Mouse (Mus musculus) intestine, postnatal 0 days (tissue): ENCODE data around the gene Rcn2. TPM values are rescaled to one million over a fixed set of nuclear protein-coding genes. Genes with fewer than 3 reads are reported as not detected.

Experiments used
- ATAC-seq: fragments of 200-750 bp; cut with Nextera tagmentation; 2 replicates; pipeline ENCODE4 v1.8.0; 2017; ENCODE audit warnings: mild to moderate bottlenecking, moderate TSS enrichment, moderate library complexity
- H3K27ac ChIP-seq: fragments of 300-500 bp; sonication (generic); 2 replicates; pipeline ENCODE4 v1.5.1; 2014; ENCODE audit warnings: mild to moderate bottlenecking, low read depth, low read length, moderate library complexity
- H3K27me3 ChIP-seq: fragments of 300-500 bp; sonication (generic); replicated peaks from 2 replicates; pipeline ENCODE4 v1.6.1; 2014; ENCODE audit warnings: low read length, mixed read lengths; ENCODE audit not compliant: control insufficient read depth, insufficient read depth
- H3K36me3 ChIP-seq: fragments of 300-500 bp; sonication (generic); 2 replicates; pipeline ENCODE4 v1.6.1; 2014; ENCODE audit warnings: mild to moderate bottlenecking, moderate library complexity; ENCODE audit not compliant: control insufficient read depth, insufficient read depth
- H3K4me1 ChIP-seq: fragments of 300-500 bp; sonication (generic); replicated peaks from 2 replicates; pipeline ENCODE4 v1.6.1; 2014; ENCODE audit warnings: antibody characterized with exemption, low read length, mixed read lengths; ENCODE audit not compliant: control insufficient read depth, insufficient read depth
- H3K4me2 ChIP-seq: fragments of 300-500 bp; sonication (generic); replicated peaks from 2 replicates; pipeline ENCODE4 v1.6.1; 2014; ENCODE audit warnings: low read depth, mild to moderate bottlenecking, moderate library complexity
- H3K4me3 ChIP-seq: fragments of 300-500 bp; sonication (generic); 2 replicates; pipeline ENCODE4 v1.5.1; 2014; ENCODE audit warnings: low read depth, low read length
- H3K9ac ChIP-seq: fragments of 300-500 bp; sonication (generic); 2 replicates; pipeline ENCODE4 v1.6.1; 2014; ENCODE audit warnings: mild to moderate bottlenecking, low read depth, low read length
- H3K9me3 ChIP-seq: fragments of 300-500 bp; sonication (generic); 2 replicates; pipeline ENCODE4 v1.6.1; 2016; ENCODE audit warnings: mixed run types; ENCODE audit not compliant: control insufficient read depth
- CTCF ChIP-seq: sonication (generic); IDR thresholded peaks from 2 replicates; pipeline ENCODE4 v1.5.1; 2016; ENCODE audit warnings: low read depth, mild to moderate bottlenecking, control low read depth, antibody characterized with exemption, moderate library complexity
- WGBS: fragments of 180-500 bp; shearing (Covaris S2); extraction: QIAGEN DNeasy Blood & Tissue Kit; methylation state at CpG from one replicate; pipeline ENCODE4 v1.1.7; 2014; 5-methylcytosine and 5-hydroxymethylcytosine counted together
- polyA plus RNA-seq: library from polyadenylated mRNA; unstranded; fragments of >200 nt; fragmentation: Nextera tagmentation; extraction: Ambion mirVana; gene quantifications from 2 replicates; pipeline ENCODE4 v1.2.1, GENCODE M21; 2015

The Rcn2 gene
- polyA plus RNA-seq, 1 experiment from 2014 or later: 81.3 TPM

GRCm38 (mm10) chr9:56072861-56073260 lies 31.2 kb downstream of the Rcn2 start:
- no peak overlapping the region for H3K4me2 ChIP-seq
- 47% methylated on average over 2 of the region's 2 CpGs for WGBS

GRCm38 (mm10) chr9:56074863-56075262 lies 33.2 kb downstream of the Rcn2 start:
- no peak for TF ChIP-seq CTCF

More at GRCm38 (mm10) chr9:56072861-56073260, 31.2 kb downstream of the Rcn2 start:
- Histone ChIP-seq H3K36me3 (no peaks in the 10 kb centered on the region), H3K9ac (no peak overlapping the region), H3K9me3 (no peaks in the 10 kb centered on the region), H3K27ac (no peak overlapping the region), H3K4me1 (peaks cover 6% of the 10 kb centered on the region; the same call in 1 of the 2 replicates), H3K4me3 (no peak overlapping the region), H3K27me3 (no peaks in the 10 kb centered on the region)
- no peak for ATAC-seq
- TF ChIP-seq CTCF: no peak

GRCm38 (mm10) chr9:56075264-56075663 lies 33.6 kb downstream of the Rcn2 start:
- WGBS: 10% methylated on average over 4 of the region's 4 CpGs
- no peak overlapping the region for H3K9ac ChIP-seq
- peak overlapping the region; percentile 58 for H3K27ac ChIP-seq
- TF ChIP-seq CTCF: peak; percentile 86
- H3K9me3 ChIP-seq: no peaks in the 10 kb centered on the region
- no peaks in the 10 kb centered on the region for H3K36me3 ChIP-seq
- no peak overlapping the region for H3K4me3 ChIP-seq
- peaks cover 6% of the 10 kb centered on the region; the same call in 1 of the 2 replicates for H3K4me1 ChIP-seq
- peak; percentile 60 for ATAC-seq
- H3K27me3 ChIP-seq: no peaks in the 10 kb centered on the region
- H3K4me2 ChIP-seq: no peak overlapping the region

More at GRCm38 (mm10) chr9:56074863-56075262, 33.2 kb downstream of the Rcn2 start:
- WGBS: 83% methylated on average over 12 of the region's 12 CpGs
- no peaks in the 10 kb centered on the region for H3K27me3 ChIP-seq
- no peak overlapping the region for H3K9ac ChIP-seq
- H3K4me2 ChIP-seq: no peak overlapping the region
- no peaks in the 10 kb centered on the region for H3K36me3 ChIP-seq
- H3K27ac ChIP-seq: no peak overlapping the region
- no peak for ATAC-seq
- peaks cover 6% of the 10 kb centered on the region; the same call in 1 of the 2 replicates for H3K4me1 ChIP-seq
- no peak overlapping the region for H3K4me3 ChIP-seq
- no peaks in the 10 kb centered on the region for H3K9me3 ChIP-seq

GRCm38 (mm10) chr9:56075901-56076620 lies 34.4 kb downstream of the Rcn2 start:
- H3K27me3 ChIP-seq: no peaks in the 10 kb centered on the region

GRCm38 (mm10) chr9:56079587-56079986 lies 37.9 kb downstream of the Rcn2 start:
- Histone ChIP-seq H3K9me3 (no peaks in the 10 kb centered on the region), H3K4me2 (no peak overlapping the region), H3K27me3 (no peaks in the 10 kb centered on the region), H3K36me3 (no peaks in the 10 kb centered on the region), H3K27ac (no peak overlapping the region), H3K4me1 (peaks cover 6% of the 10 kb centered on the region; the same call in 1 of the 2 replicates), H3K4me3 (no peak overlapping the region), H3K9ac (no peak overlapping the region)
- TF ChIP-seq CTCF: no peak
- no peak for ATAC-seq
- WGBS: 83% methylated on average over 5 of the region's 5 CpGs

More at GRCm38 (mm10) chr9:56075901-56076620, 34.4 kb downstream of the Rcn2 start:
- H3K27ac ChIP-seq: peak overlapping the region; percentile 58
- H3K4me1 ChIP-seq: peaks cover 6% of the 10 kb centered on the region; the same call in 1 of the 2 replicates
- WGBS: 14% methylated on average over 7 of the region's 7 CpGs
- ATAC-seq: peak; percentile 70
- no peak for TF ChIP-seq CTCF
- no peaks in the 10 kb centered on the region for H3K9me3 ChIP-seq
- H3K4me2 ChIP-seq: no peak overlapping the region; the same call in 1 of the 2 replicates
- no peaks in the 10 kb centered on the region for H3K36me3 ChIP-seq
- H3K4me3 ChIP-seq: no peak overlapping the region
- no peak overlapping the region for H3K9ac ChIP-seq

GRCm38 (mm10) chr9:56086524-56086923 lies 44.9 kb downstream of the Rcn2 start:
- no peaks in the 10 kb centered on the region for H3K9me3 ChIP-seq
- H3K4me2 ChIP-seq: no peak overlapping the region
- H3K27ac ChIP-seq: no peak overlapping the region
- H3K4me3 ChIP-seq: no peak overlapping the region
- no peaks in the 10 kb centered on the region for H3K27me3 ChIP-seq
- no peak for TF ChIP-seq CTCF
- 82% methylated on average over 5 of the region's 5 CpGs for WGBS
- no peaks in the 10 kb centered on the region for H3K4me1 ChIP-seq
- no peaks in the 10 kb centered on the region for H3K36me3 ChIP-seq
- H3K9ac ChIP-seq: no peak overlapping the region
- ATAC-seq: no peak
